Mouse (Mus musculus): ENCODE data around the gene Apon.

DNA sequence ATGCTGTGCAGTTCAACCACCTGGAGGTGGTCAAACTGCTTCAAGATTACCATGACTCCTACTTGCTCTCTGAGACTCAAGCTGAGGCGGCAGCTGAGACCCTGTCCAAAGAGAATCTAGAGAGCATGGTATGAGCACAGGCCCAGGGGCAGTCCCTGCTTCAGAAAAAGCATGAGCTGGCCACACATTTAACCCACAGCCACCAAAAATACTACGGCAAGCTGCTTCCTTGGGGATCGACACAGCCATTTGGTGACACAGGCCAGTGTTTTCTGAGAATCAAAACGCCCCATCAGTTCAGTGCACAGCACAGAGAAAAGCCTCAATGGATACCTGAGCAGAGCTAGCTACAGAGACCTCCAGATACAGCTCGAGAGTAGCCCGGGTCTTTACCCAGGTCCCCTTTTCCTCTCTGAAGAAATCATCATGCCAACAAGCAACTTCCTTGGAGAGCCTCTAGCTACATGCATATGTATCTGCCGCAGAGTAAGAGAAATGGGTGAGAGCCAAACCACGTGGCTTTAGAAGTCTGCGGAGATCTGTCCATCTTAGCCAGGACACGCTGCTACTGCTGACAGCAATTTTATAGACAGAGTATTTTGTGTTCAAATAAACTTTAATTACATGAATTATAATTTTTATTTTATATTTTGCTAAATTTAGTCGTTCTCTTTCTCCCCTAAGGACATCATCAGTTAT is 44.4 kb upstream of the Apon start:
- TF ChIP-seq CTCF (IDR thresholded peaks at IDR 0.05; ENCODE audit: low read depth, low read length) = no peak
- TF ChIP-seq GATA1 (IDR thresholded peaks at IDR 0.05; ENCODE audit: borderline replicate concordance, low read length) = no peak
- TF ChIP-seq POLR2AphosphoS5 (IDR thresholded peaks at IDR 0.05; ENCODE audit: insufficient replicate concordance, low read depth, low read length) = no peak
